Mouse (Mus musculus) limb, embryonic 14.5 days (tissue): ENCODE data around the gene Zfp28. TPM values are rescaled to one million over a fixed set of nuclear protein-coding genes. Genes with fewer than 3 reads are reported as not detected.

Experiments used
- ATAC-seq: fragments of 200-750 bp; cut with Nextera tagmentation; 2 replicates; pipeline ENCODE4 v1.8.0; 2017; ENCODE audit warnings: low read depth, moderate number of reproducible peaks, moderate TSS enrichment; ENCODE audit not compliant: low FRiP score
- DNase-seq: peaks from one replicate; pipeline ENCODE4 v3.0.0-alpha.2; 2015; ENCODE audit warnings: low spot score
- H3K27ac ChIP-seq: fragments of 300-500 bp; sonication (generic); replicated peaks from 2 replicates; pipeline ENCODE4 v1.5.1; 2014; ENCODE audit warnings: low read depth, mild to moderate bottlenecking, low read length, moderate library complexity, mixed read lengths
- H3K27me3 ChIP-seq: fragments of 300-500 bp; sonication (generic); 2 replicates; pipeline ENCODE4 v1.6.1; 2014; ENCODE audit warnings: low read length, mixed read lengths; ENCODE audit not compliant: control insufficient read depth, insufficient read depth
- H3K36me3 ChIP-seq: fragments of 300-500 bp; sonication (generic); 2 replicates; pipeline ENCODE4 v1.6.1; 2014; ENCODE audit warnings: mild to moderate bottlenecking, low read length, moderate library complexity, mixed read lengths; ENCODE audit not compliant: control insufficient read depth, insufficient read depth
- H3K4me1 ChIP-seq: fragments of 300-500 bp; sonication (generic); 2 replicates; pipeline ENCODE4 v1.6.1; 2014; ENCODE audit warnings: antibody characterized with exemption, low read length, mixed read lengths; ENCODE audit not compliant: control insufficient read depth, insufficient read depth
- H3K4me2 ChIP-seq: fragments of 300-500 bp; sonication (generic); replicated peaks from 2 replicates; pipeline ENCODE4 v1.6.1; 2014; ENCODE audit warnings: low read depth, mild to moderate bottlenecking, low read length, moderate library complexity; ENCODE audit not compliant: severe bottlenecking
- H3K4me3 ChIP-seq: fragments of 300-500 bp; sonication (generic); replicated peaks from 2 replicates; pipeline ENCODE4 v1.5.1; 2014; ENCODE audit warnings: low read length
- H3K9ac ChIP-seq: fragments of 300-500 bp; sonication (generic); 2 replicates; pipeline ENCODE4 v1.6.1; 2014; ENCODE audit warnings: mild to moderate bottlenecking, low read depth, low read length, moderate library complexity; ENCODE audit not compliant: severe bottlenecking
- H3K9me3 ChIP-seq: fragments of 300-500 bp; sonication (generic); 2 replicates; pipeline ENCODE4 v1.6.1; 2016; ENCODE audit warnings: low read length; ENCODE audit not compliant: control insufficient read depth
- POLR2A ChIP-seq: fragments of 200-500 bp; IDR thresholded peaks from 2 replicates; pipeline ENCODE4 v1.8.0; 2012; ENCODE audit warnings: inconsistent platforms, mild to moderate bottlenecking, moderate library complexity, borderline replicate concordance; ENCODE audit not compliant: insufficient read depth, insufficient read length; ENCODE audit errors: extremely low read depth
- WGBS: fragments of 180-500 bp; shearing (Covaris S2); extraction: QIAGEN DNeasy Blood & Tissue Kit; methylation state at CpG from one replicate; pipeline ENCODE4 v1.1.7; 2014; 5-methylcytosine and 5-hydroxymethylcytosine counted together
- polyA plus RNA-seq, 2 experiments: library from polyadenylated mRNA; depleted of rRNA in 1 of 2; stranded (reverse) in 1 of 2; unstranded in 1 of 2; fragments of >200 nt; fragmentation: Nextera tagmentation in 1 of 2; extraction: Ambion mirVana in 1 of 2; gene quantifications; 2 replicates each; pipeline versions ENCODE4 v1.2.1 to v1.2.3; 2012 to 2014

The Zfp28 gene
- polyA plus RNA-seq, 2 experiments: 11.0 to 11.1 TPM

- Histone ChIP-seq H3K36me3 (0 out of 2 replicates have a peak, but pooled peaks cover 2% of the 10 kb centered on the region), H3K4me1 (peaks cover 5% of the 10 kb centered on the region), H3K9me3 (no peaks in the 10 kb centered on the region), H3K4me3 (no peak overlapping the region), H3K27me3 (no peaks in the 10 kb centered on the region), H3K4me2 (no peak overlapping the region), H3K27ac (no peak overlapping the region), H3K9ac (no peak overlapping the region)
- WGBS: 84% methylated on average over 2 of the region's 2 CpGs
- ATAC-seq (no peak), DNase-seq (no peak)
- no peak for TF ChIP-seq POLR2A
Observed at GRCm38 (mm10) chr7:6381431-6381830, 1.7 kb upstream of the Zfp28 start.

- 72% methylated on average over 8 of the region's 8 CpGs for WGBS
- DNase-seq: no peak
- H3K36me3 ChIP-seq: peaks cover 3% of the 10 kb centered on the region; the same call in 1 of the 2 replicates
- no peaks in the 10 kb centered on the region for H3K27me3 ChIP-seq
- no peak overlapping the region for H3K27ac ChIP-seq
- no peaks in the 10 kb centered on the region for H3K9me3 ChIP-seq
- no peak for TF ChIP-seq POLR2A
- H3K4me2 ChIP-seq: peak overlapping the region; percentile 79
- ATAC-seq: no peak
- peak overlapping the region; percentile 57 for H3K4me3 ChIP-seq
- H3K9ac ChIP-seq: peak overlapping the region; percentile 62; the same call in 1 of the 2 replicates
- peaks cover 5% of the 10 kb centered on the region for H3K4me1 ChIP-seq
Observed at GRCm38 (mm10) chr7:6384011-6384410, 916 bp downstream of the Zfp28 start.

GRCm38 (mm10) chr7:6386995-6387394 lies 3.9 kb downstream of the Zfp28 start:
- Histone ChIP-seq H3K4me1 (peaks cover 5% of the 10 kb centered on the region), H3K27ac (no peak overlapping the region), H3K9me3 (no peaks in the 10 kb centered on the region), H3K4me3 (no peak overlapping the region), H3K9ac (no peak overlapping the region), H3K27me3 (no peaks in the 10 kb centered on the region), H3K36me3 (peaks cover 29% of the 10 kb centered on the region), H3K4me2 (no peak overlapping the region)
- ATAC-seq: no peak
- TF ChIP-seq POLR2A: no peak
- no peak for DNase-seq
- WGBS: 93% methylated on average over 8 of the region's 8 CpGs

- H3K4me2 ChIP-seq: no peak overlapping the region
- H3K36me3 ChIP-seq: peaks cover 41% of the 10 kb centered on the region
- H3K27ac ChIP-seq: no peak overlapping the region
- DNase-seq (no peak), ATAC-seq (no peak)
- H3K9me3 ChIP-seq: no peaks in the 10 kb centered on the region
- H3K9ac ChIP-seq: no peak overlapping the region
- H3K4me3 ChIP-seq: no peak overlapping the region
- peaks cover 2% of the 10 kb centered on the region for H3K4me1 ChIP-seq
- 88% methylated on average over 5 of the region's 5 CpGs for WGBS
- no peak for TF ChIP-seq POLR2A
- no peaks in the 10 kb centered on the region for H3K27me3 ChIP-seq
Observed at GRCm38 (mm10) chr7:6388971-6389370, 5.9 kb downstream of the Zfp28 start.

- H3K4me2 ChIP-seq: no peak overlapping the region
- no peaks in the 10 kb centered on the region for H3K4me1 ChIP-seq
- H3K9ac ChIP-seq: no peak overlapping the region
- no peak for TF ChIP-seq POLR2A
- ATAC-seq (no peak), DNase-seq (no peak)
- H3K9me3 ChIP-seq: no peaks in the 10 kb centered on the region
- no peaks in the 10 kb centered on the region for H3K27me3 ChIP-seq
- H3K36me3 ChIP-seq: peaks cover 42% of the 10 kb centered on the region
- no peak overlapping the region for H3K27ac ChIP-seq
- 64% methylated on average over 5 of the region's 5 CpGs for WGBS
- H3K4me3 ChIP-seq: no peak overlapping the region
Observed at GRCm38 (mm10) chr7:6389449-6389848, 6.4 kb downstream of the Zfp28 start.
